Mouse (Mus musculus) cortical plate, adult 2 months (tissue): Measurements from ENCODE around the gene Insl6.

ENCODE experiments used
- CTCF ChIP-seq: fragments of 200-500 bp; IDR thresholded peaks from 2 replicates; pipeline ENCODE4 v1.5.1; 2011; ENCODE audit warnings: mild to moderate bottlenecking, control low read depth, low read length; ENCODE audit not compliant: insufficient read depth; ENCODE audit errors: extremely low read depth
- POLR2A ChIP-seq: fragments of 200-500 bp; IDR thresholded peaks from 2 replicates; pipeline ENCODE4 v1.6.1; 2011; ENCODE audit warnings: mild to moderate bottlenecking, low read length, control low read depth; ENCODE audit not compliant: insufficient read depth; ENCODE audit errors: extremely low read depth

DNA sequence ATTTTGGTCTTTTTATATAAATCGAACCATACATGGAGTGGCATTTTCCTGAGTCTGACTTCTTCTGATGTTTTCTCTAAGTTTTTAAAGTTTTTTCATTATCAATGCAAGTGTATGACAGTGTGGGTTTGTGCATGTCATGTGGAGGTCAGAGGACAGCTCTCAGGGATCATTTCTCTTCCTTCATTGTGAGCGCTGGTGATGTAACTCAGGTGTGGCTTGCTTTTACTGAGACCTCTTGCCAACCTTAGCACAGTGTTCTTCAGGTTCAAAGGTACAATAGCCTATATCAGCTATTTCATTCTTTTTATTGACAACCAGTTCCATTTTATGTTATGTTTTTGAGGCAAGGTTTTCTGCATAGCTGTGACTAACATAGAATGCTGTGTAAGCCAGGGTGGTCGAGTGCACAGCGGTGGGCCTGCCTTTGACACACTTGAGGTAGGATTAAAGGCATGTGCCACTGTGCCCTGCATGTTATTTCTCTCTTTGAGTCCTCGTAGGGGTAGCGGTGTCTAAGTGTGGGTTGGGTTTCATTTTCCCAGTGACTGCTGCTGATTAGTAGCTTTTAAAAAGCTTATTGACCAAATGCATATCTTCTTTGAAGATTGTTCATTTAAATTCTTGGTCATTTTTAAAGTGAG lies 46.1 kb downstream of the Insl6 start:
- TF ChIP-seq CTCF: no peak
- TF ChIP-seq POLR2A: no peak
